Mouse (Mus musculus) ES-E14 (cell line): ENCODE measurements around the gene Kcnh1.

Experiments
- HCFC1 ChIP-seq: IDR thresholded peaks from 2 replicates; pipeline ENCODE4 v1.6.1; 2012; ENCODE audit warnings: low read length, inconsistent platforms, borderline replicate concordance; ENCODE audit not compliant: insufficient read depth
- MAFK ChIP-seq: IDR thresholded peaks from 2 replicates; pipeline ENCODE4 v1.6.1; 2014; ENCODE audit warnings: mild to moderate bottlenecking, low read depth, low read length, inconsistent platforms; ENCODE audit not compliant: insufficient read depth
- ZNF384 ChIP-seq: IDR thresholded peaks from 2 replicates; pipeline ENCODE4 v1.6.1; 2012; ENCODE audit warnings: low read depth, low read length, inconsistent platforms

DNA sequence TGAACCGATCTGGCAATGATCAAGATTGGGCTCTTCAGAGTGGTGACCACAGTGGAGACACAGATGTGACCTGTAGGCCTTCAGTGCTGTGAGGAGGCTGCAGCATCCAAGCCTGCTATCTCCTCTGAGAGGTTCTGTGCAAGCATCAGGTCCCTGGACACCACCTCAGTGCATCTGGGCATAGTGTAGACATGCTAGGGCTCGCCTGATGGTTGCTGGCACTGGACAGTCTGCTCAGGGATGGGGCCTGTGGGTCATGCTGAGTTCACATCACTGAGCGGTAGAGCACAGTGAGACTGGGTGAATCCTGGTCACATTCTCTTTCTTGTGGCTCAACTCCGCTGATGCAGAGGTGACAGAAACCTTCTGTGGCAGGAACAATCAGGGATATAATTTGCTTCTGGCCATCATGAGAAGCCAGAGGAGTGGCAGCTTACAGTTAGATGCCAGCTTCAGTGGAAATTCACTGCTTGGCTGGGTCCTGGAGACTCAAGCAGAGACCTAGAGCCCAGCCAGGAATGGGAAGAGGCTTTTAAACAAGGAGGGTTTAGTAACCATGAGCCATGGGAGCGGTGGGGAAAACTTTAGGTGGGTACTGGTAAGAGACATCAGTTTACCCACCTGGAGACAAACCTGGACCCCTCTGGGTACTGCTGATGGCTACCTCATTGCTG, 252.3 kb downstream of the Kcnh1 start:
- TF ChIP-seq ZNF384 (no peak), MAFK (no peak), HCFC1 (no peak)
